Mouse (Mus musculus) hindbrain, embryonic 13.5 days (tissue): ENCODE data around the gene Cmss1. TPM values are rescaled to one million over a fixed set of nuclear protein-coding genes. Genes with fewer than 3 reads are reported as not detected.

ENCODE experiments used
- ATAC-seq: fragments of 200-750 bp; cut with Nextera tagmentation; 2 replicates; pipeline ENCODE4 v1.8.0; 2017; ENCODE audit warnings: moderate TSS enrichment; ENCODE audit not compliant: low FRiP score
- H3K27ac ChIP-seq: fragments of 300-500 bp; sonication (generic); 2 replicates; pipeline ENCODE4 v1.5.1; 2015; ENCODE audit warnings: inconsistent platforms, mild to moderate bottlenecking, moderate library complexity
- H3K27me3 ChIP-seq: fragments of 300-500 bp; sonication (generic); 2 replicates; pipeline ENCODE4 v1.6.1; 2015; ENCODE audit warnings: mild to moderate bottlenecking, inconsistent platforms
- H3K36me3 ChIP-seq: fragments of 300-500 bp; sonication (generic); 2 replicates; pipeline ENCODE4 v1.6.1; 2015; ENCODE audit warnings: mild to moderate bottlenecking, inconsistent platforms
- H3K4me1 ChIP-seq: fragments of 300-500 bp; sonication (generic); replicated peaks from 2 replicates; pipeline ENCODE4 v1.6.1; 2015; ENCODE audit warnings: inconsistent platforms
- H3K4me2 ChIP-seq: fragments of 300-500 bp; sonication (generic); 2 replicates; pipeline ENCODE4 v1.6.1; 2015; ENCODE audit warnings: inconsistent platforms, mild to moderate bottlenecking, moderate library complexity
- H3K4me3 ChIP-seq: fragments of 300-500 bp; sonication (generic); 2 replicates; pipeline ENCODE4 v1.5.1; 2015; ENCODE audit warnings: mild to moderate bottlenecking, inconsistent platforms
- H3K9ac ChIP-seq: fragments of 300-500 bp; sonication (generic); 2 replicates; pipeline ENCODE4 v1.6.1; 2015; ENCODE audit warnings: mild to moderate bottlenecking, inconsistent platforms
- H3K9me3 ChIP-seq: fragments of 300-500 bp; sonication (generic); 2 replicates; pipeline ENCODE4 v1.6.1; 2016; ENCODE audit warnings: inconsistent platforms
- WGBS: fragments of 180-500 bp; shearing (Covaris S2); methylation state at CpG from one replicate; pipeline ENCODE4 v1.1.7; 2015; 5-methylcytosine and 5-hydroxymethylcytosine counted together
- polyA plus RNA-seq: library from polyadenylated mRNA; unstranded; fragments of >200 nt; fragmentation: Nextera tagmentation; extraction: Ambion mirVana; gene quantifications from 2 replicates; pipeline ENCODE4 v1.2.1, GENCODE M21; 2015

The Cmss1 gene
- polyA plus RNA-seq, 1 experiment from 2014 or later: 37.1 TPM

- no peak overlapping the region for H3K27ac ChIP-seq
- no peaks in the 10 kb centered on the region for H3K36me3 ChIP-seq
- H3K27me3 ChIP-seq: no peaks in the 10 kb centered on the region
- H3K4me1 ChIP-seq: peaks cover 7% of the 10 kb centered on the region; the same call in 1 of the 2 replicates
- H3K9ac ChIP-seq: no peak overlapping the region
- H3K9me3 ChIP-seq: no peaks in the 10 kb centered on the region
- H3K4me3 ChIP-seq: no peak overlapping the region
- 94% methylated on average over 2 of the region's 2 CpGs for WGBS
- H3K4me2 ChIP-seq: no peak overlapping the region
- no peak for ATAC-seq
Observed at GRCm38 (mm10) chr16:57483503-57483902, 123.2 kb downstream of the Cmss1 start.

- H3K36me3 ChIP-seq: no peaks in the 10 kb centered on the region
- no peaks in the 10 kb centered on the region for H3K27me3 ChIP-seq
- 75% methylated on average over 4 of the region's 4 CpGs for WGBS
Observed at GRCm38 (mm10) chr16:57482911-57483310, 123.8 kb downstream of the Cmss1 start.

GRCm38 (mm10) chr16:57482264-57482663 is 124.4 kb downstream of the Cmss1 start:
- no peak for ATAC-seq
- no peak overlapping the region for H3K9ac ChIP-seq
- H3K36me3 ChIP-seq: no peaks in the 10 kb centered on the region
- H3K27me3 ChIP-seq: no peaks in the 10 kb centered on the region
- no peak overlapping the region for H3K27ac ChIP-seq
- peaks cover 7% of the 10 kb centered on the region; the same call in 1 of the 2 replicates for H3K4me1 ChIP-seq
- no peak overlapping the region for H3K4me3 ChIP-seq
- no peaks in the 10 kb centered on the region for H3K9me3 ChIP-seq
- H3K4me2 ChIP-seq: no peak overlapping the region
- 63% methylated on average over 6 of the region's 6 CpGs for WGBS

More at GRCm38 (mm10) chr16:57482911-57483310, 123.8 kb downstream of the Cmss1 start:
- H3K4me1 ChIP-seq: peaks cover 7% of the 10 kb centered on the region; the same call in 1 of the 2 replicates
- no peak overlapping the region for H3K9ac ChIP-seq
- no peak overlapping the region for H3K4me2 ChIP-seq
- H3K4me3 ChIP-seq: no peak overlapping the region
- no peaks in the 10 kb centered on the region for H3K9me3 ChIP-seq
- no peak for ATAC-seq
- no peak overlapping the region for H3K27ac ChIP-seq

- Histone ChIP-seq H3K4me3 (no peak overlapping the region), H3K9me3 (no peaks in the 10 kb centered on the region), H3K4me2 (no peak overlapping the region), H3K4me1 (peaks cover 7% of the 10 kb centered on the region; the same call in 1 of the 2 replicates), H3K36me3 (no peaks in the 10 kb centered on the region), H3K27me3 (no peaks in the 10 kb centered on the region), H3K27ac (no peak overlapping the region), H3K9ac (no peak overlapping the region)
- 64% methylated on average over 5 of the region's 5 CpGs for WGBS
- peak; percentile 86 for ATAC-seq
Observed at GRCm38 (mm10) chr16:57479776-57480175, 126.9 kb downstream of the Cmss1 start.

GRCm38 (mm10) chr16:57478451-57478850 is 128.2 kb downstream of the Cmss1 start:
- WGBS: 96% methylated on average over 2 of the region's 2 CpGs
- peaks cover 2% of the 10 kb centered on the region; the same call in 1 of the 2 replicates for H3K4me1 ChIP-seq
- H3K27ac ChIP-seq: no peak overlapping the region
- no peak overlapping the region for H3K4me2 ChIP-seq
- no peak for ATAC-seq
- no peak overlapping the region for H3K4me3 ChIP-seq
- no peaks in the 10 kb centered on the region for H3K27me3 ChIP-seq
- no peaks in the 10 kb centered on the region for H3K36me3 ChIP-seq
- H3K9ac ChIP-seq: no peak overlapping the region
- H3K9me3 ChIP-seq: no peaks in the 10 kb centered on the region

- no peak overlapping the region for H3K9ac ChIP-seq
- H3K4me2 ChIP-seq: no peak overlapping the region
- peaks cover 4% of the 10 kb centered on the region; the same call in 1 of the 2 replicates for H3K4me1 ChIP-seq
- no peak overlapping the region for H3K27ac ChIP-seq
- H3K9me3 ChIP-seq: no peaks in the 10 kb centered on the region
- WGBS: 40% methylated on average over 10 of the region's 10 CpGs
- no peak for ATAC-seq
- no peaks in the 10 kb centered on the region for H3K27me3 ChIP-seq
- no peaks in the 10 kb centered on the region for H3K36me3 ChIP-seq
- no peak overlapping the region for H3K4me3 ChIP-seq
Observed at GRCm38 (mm10) chr16:57473415-57474085, 133.1 kb downstream of the Cmss1 start.

GRCm38 (mm10) chr16:57471071-57471470 is 135.6 kb downstream of the Cmss1 start:
- no peak for ATAC-seq
- no peak overlapping the region for H3K9ac ChIP-seq
- H3K4me1 ChIP-seq: peaks cover 4% of the 10 kb centered on the region; the same call in 1 of the 2 replicates
- H3K4me2 ChIP-seq: no peak overlapping the region
- H3K36me3 ChIP-seq: no peaks in the 10 kb centered on the region
- H3K9me3 ChIP-seq: no peaks in the 10 kb centered on the region
- no peaks in the 10 kb centered on the region for H3K27me3 ChIP-seq
- no peak overlapping the region for H3K27ac ChIP-seq
- no peak overlapping the region for H3K4me3 ChIP-seq

GRCm38 (mm10) chr16:57470286-57470830 is 136.3 kb downstream of the Cmss1 start:
- Histone ChIP-seq H3K4me2 (no peak overlapping the region), H3K9ac (no peak overlapping the region), H3K27ac (no peak overlapping the region), H3K9me3 (no peaks in the 10 kb centered on the region), H3K36me3 (no peaks in the 10 kb centered on the region), H3K27me3 (no peaks in the 10 kb centered on the region), H3K4me1 (peaks cover 4% of the 10 kb centered on the region; the same call in 1 of the 2 replicates), H3K4me3 (no peak overlapping the region)
- WGBS: 94% methylated on average over 12 of the region's 12 CpGs
- no peak for ATAC-seq

- Histone ChIP-seq H3K4me2 (no peak overlapping the region), H3K27me3 (no peaks in the 10 kb centered on the region), H3K4me3 (no peak overlapping the region), H3K27ac (no peak overlapping the region), H3K36me3 (no peaks in the 10 kb centered on the region), H3K9me3 (no peaks in the 10 kb centered on the region), H3K4me1 (peaks cover 4% of the 10 kb centered on the region; the same call in 1 of the 2 replicates), H3K9ac (no peak overlapping the region)
- no peak for ATAC-seq
- WGBS: 85% methylated on average over 2 of the region's 2 CpGs
Observed at GRCm38 (mm10) chr16:57469869-57470268, 136.8 kb downstream of the Cmss1 start.

GRCm38 (mm10) chr16:57469301-57469700 is 137.4 kb downstream of the Cmss1 start:
- no peaks in the 10 kb centered on the region for H3K36me3 ChIP-seq
- no peaks in the 10 kb centered on the region for H3K9me3 ChIP-seq
- no peaks in the 10 kb centered on the region for H3K27me3 ChIP-seq
- H3K4me2 ChIP-seq: no peak overlapping the region
- H3K9ac ChIP-seq: no peak overlapping the region
- ATAC-seq: no peak
- peaks cover 4% of the 10 kb centered on the region; the same call in 1 of the 2 replicates for H3K4me1 ChIP-seq
- H3K27ac ChIP-seq: no peak overlapping the region
- 87% methylated on average over 4 of the region's 4 CpGs for WGBS
- H3K4me3 ChIP-seq: no peak overlapping the region

GRCm38 (mm10) chr16:57465386-57465913 is 141.2 kb downstream of the Cmss1 start:
- H3K4me1 ChIP-seq: no peaks in the 10 kb centered on the region
- H3K36me3 ChIP-seq: no peaks in the 10 kb centered on the region
- no peak overlapping the region for H3K4me3 ChIP-seq
- 92% methylated on average over 9 of the region's 9 CpGs for WGBS
- H3K27ac ChIP-seq: no peak overlapping the region
- no peaks in the 10 kb centered on the region for H3K9me3 ChIP-seq
- H3K4me2 ChIP-seq: no peak overlapping the region
- H3K27me3 ChIP-seq: no peaks in the 10 kb centered on the region
- ATAC-seq: no peak
- no peak overlapping the region for H3K9ac ChIP-seq

GRCm38 (mm10) chr16:57456003-57456402 is 150.7 kb downstream of the Cmss1 start:
- no peak for ATAC-seq
- no peaks in the 10 kb centered on the region for H3K27me3 ChIP-seq
- no peak overlapping the region for H3K27ac ChIP-seq
- H3K4me1 ChIP-seq: no peaks in the 10 kb centered on the region
- H3K4me2 ChIP-seq: no peak overlapping the region
- H3K9ac ChIP-seq: no peak overlapping the region
- no peak overlapping the region for H3K4me3 ChIP-seq
- H3K36me3 ChIP-seq: no peaks in the 10 kb centered on the region
- 69% methylated on average over 2 of the region's 2 CpGs for WGBS
- no peaks in the 10 kb centered on the region for H3K9me3 ChIP-seq

- Histone ChIP-seq H3K4me3 (no peak overlapping the region), H3K36me3 (no peaks in the 10 kb centered on the region), H3K9me3 (no peaks in the 10 kb centered on the region), H3K27ac (no peak overlapping the region), H3K27me3 (no peaks in the 10 kb centered on the region), H3K4me2 (no peak overlapping the region), H3K9ac (no peak overlapping the region), H3K4me1 (no peaks in the 10 kb centered on the region)
- WGBS: 87% methylated on average over 3 of the region's 3 CpGs
- ATAC-seq: no peak
Observed at GRCm38 (mm10) chr16:57455573-57455972, 151.1 kb downstream of the Cmss1 start.
